Mouse (Mus musculus) heart, adult 2 months (tissue): Measurements from ENCODE around the gene Ankrd66. TPM values are rescaled to one million over a fixed set of nuclear protein-coding genes. Genes with fewer than 3 reads are reported as not detected.

Source experiments
- DNase-seq, 2 experiments: peaks; one replicate each; pipeline ENCODE4 v3.0.0; 2021
- H3K27ac ChIP-seq: fragments of 200-600 bp; 2 replicates; pipeline ENCODE4 v1.8.1; 2022
- H3K27me3 ChIP-seq: fragments of 200-500 bp; 2 replicates; pipeline ENCODE4 v1.6.1; 2012; ENCODE audit warnings: mild to moderate bottlenecking, low read length, inconsistent platforms, mixed read lengths; ENCODE audit not compliant: control insufficient read depth, insufficient read depth
- H3K36me3 ChIP-seq: fragments of 200-500 bp; 2 replicates; pipeline ENCODE4 v1.6.1; 2012; ENCODE audit warnings: low read length, inconsistent platforms; ENCODE audit not compliant: control insufficient read depth, insufficient read depth
- H3K4me1 ChIP-seq: fragments of 200-500 bp; 2 replicates; pipeline ENCODE4 v1.6.1; 2011; ENCODE audit warnings: low read length; ENCODE audit not compliant: control insufficient read depth, insufficient read depth
- H3K4me3 ChIP-seq: fragments of 200-600 bp; 2 replicates; pipeline ENCODE4 v1.8.1; 2022
- H3K79me2 ChIP-seq: fragments of 200-500 bp; replicated peaks from 2 replicates; pipeline ENCODE4 v1.6.1; 2012; ENCODE audit warnings: mild to moderate bottlenecking, inconsistent platforms, low read length, moderate library complexity, mixed read lengths; ENCODE audit not compliant: control insufficient read depth, insufficient read depth
- H3K9ac ChIP-seq: fragments of 200-500 bp; 2 replicates; pipeline ENCODE4 v1.6.1; 2012; ENCODE audit warnings: low read depth, mild to moderate bottlenecking, control low read depth, inconsistent platforms, low read length, mixed read lengths
- CTCF ChIP-seq: fragments of 200-600 bp; IDR thresholded peaks from 2 replicates; pipeline ENCODE4 v1.8.1; 2022; ENCODE audit warnings: antibody characterized with exemption, mild to moderate bottlenecking, moderate library complexity
- EP300 ChIP-seq: fragments of 200-500 bp; IDR thresholded peaks from 2 replicates; pipeline ENCODE4 v1.6.1; 2011; ENCODE audit warnings: low read depth, low read length, control low read depth; ENCODE audit not compliant: insufficient read depth
- POLR2A ChIP-seq: fragments of 200-500 bp; IDR thresholded peaks from 2 replicates; pipeline ENCODE4 v1.6.1; 2011; ENCODE audit warnings: mild to moderate bottlenecking, low read depth, low read length, control low read depth; ENCODE audit not compliant: insufficient read depth
- WGBS: fragments of 180-500 bp; shearing (Covaris S2); methylation state at CpG from one replicate; pipeline ENCODE4 v1.1.7; 2018; 5-methylcytosine and 5-hydroxymethylcytosine counted together
- intact Hi-C: fragments of 180-260 bp; cut with DNase I; formaldehyde crosslinking; loops from one replicate; pipeline ENCODE4 v1.15.1; 2025
- polyA plus RNA-seq: library from polyadenylated mRNA; depleted of rRNA; stranded (reverse); fragments of >200 nt; gene quantifications from 2 replicates; pipeline ENCODE4 v1.2.3, GENCODE M21; 2012
- total RNA-seq, 2 experiments: library from RNA; stranded (reverse); gene quantifications; 2 replicates each; pipeline ENCODE4 v1.2.3; 2021

The Ankrd66 gene
- total and polyA plus RNA-seq, 3 experiments = 0.25 TPM; not detected in 2

GRCm38 (mm10) chr17:43563192-43563987 is 20.0 kb upstream of the Ankrd66 start:
- TF ChIP-seq POLR2A (no peak), CTCF (no peak), EP300 (no peak)
- H3K9ac ChIP-seq = no peak overlapping the region
- WGBS = 91% methylated on average over 7 of the region's 7 CpGs
- no peak overlapping the region for H3K27ac ChIP-seq
- H3K27me3 ChIP-seq = no peaks in the 10 kb centered on the region
- H3K79me2 ChIP-seq = no peaks in the 10 kb centered on the region
- DNase-seq = no peak
- intact Hi-C loops = no loop called here
- no peak overlapping the region for H3K4me3 ChIP-seq
- H3K36me3 ChIP-seq = no peaks in the 10 kb centered on the region
- H3K4me1 ChIP-seq = no peaks in the 10 kb centered on the region

GRCm38 (mm10) chr17:43558678-43559077 is 15.2 kb upstream of the Ankrd66 start:
- TF ChIP-seq CTCF (no peak), POLR2A (no peak), EP300 (no peak)

DNA sequence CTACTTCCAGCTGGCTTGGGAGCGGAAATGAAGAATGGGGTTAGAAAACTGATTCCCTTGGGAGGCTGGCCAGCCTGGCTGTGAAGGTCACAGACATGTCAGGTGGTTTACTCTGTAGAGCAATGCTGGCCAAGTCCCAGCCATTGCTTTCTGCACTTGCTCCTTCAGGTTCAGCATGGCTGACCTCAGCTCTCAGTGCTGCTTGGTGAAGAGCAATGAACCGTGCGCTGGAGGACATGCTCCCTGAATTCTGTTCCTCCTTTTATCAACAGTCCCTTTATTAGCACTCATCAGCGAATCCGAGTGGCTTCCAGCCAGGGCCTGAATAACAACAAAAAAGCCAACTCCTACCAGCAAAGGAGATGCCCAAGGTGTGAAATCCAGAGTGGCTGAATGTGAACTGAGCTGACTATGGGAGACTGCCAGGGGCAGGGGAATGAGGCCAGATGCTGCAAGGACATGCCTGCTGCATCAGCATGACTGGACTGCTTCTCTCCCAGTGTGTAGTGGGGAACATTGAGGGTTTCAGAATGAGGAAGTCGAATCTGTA is 14.2 kb upstream of the Ankrd66 start:
- intact Hi-C loops = no loop called here

More at GRCm38 (mm10) chr17:43558678-43559077, 15.2 kb upstream of the Ankrd66 start:
- Histone ChIP-seq H3K4me1 (peaks cover 3% of the 10 kb centered on the region), H3K27ac (no peak overlapping the region), H3K4me3 (no peak overlapping the region), H3K79me2 (no peaks in the 10 kb centered on the region), H3K27me3 (no peaks in the 10 kb centered on the region), H3K36me3 (no peaks in the 10 kb centered on the region), H3K9ac (no peak overlapping the region)
- 90% methylated on average over 3 of the region's 3 CpGs for WGBS
- intact Hi-C loops = no loop called here
- DNase-seq = no peak

DNA sequence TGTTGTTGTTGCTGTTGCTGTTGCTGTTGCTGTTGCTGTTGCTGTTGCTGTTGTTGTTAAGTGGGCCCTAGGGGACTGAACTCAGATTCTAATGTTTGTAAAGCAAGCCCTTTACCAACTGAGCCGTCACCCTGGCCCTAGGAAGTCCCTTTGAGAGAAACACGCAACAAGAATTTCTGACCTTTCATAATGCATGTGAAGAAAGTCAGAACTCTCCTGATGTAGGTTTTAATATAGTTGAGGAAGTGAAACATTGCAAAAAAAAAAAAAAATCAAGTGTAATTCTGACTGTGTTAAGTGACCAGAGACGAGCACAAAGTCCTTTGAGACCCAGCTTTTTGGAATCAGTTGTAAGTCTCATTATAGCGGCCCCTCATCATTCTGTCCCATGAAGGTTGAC is 13.7 kb upstream of the Ankrd66 start:
- no peak for TF ChIP-seq POLR2A
- TF ChIP-seq CTCF = no peak
- no peak for TF ChIP-seq EP300
- intact Hi-C loops = no loop called here
- 60% methylated on average over 4 of the region's 4 CpGs for WGBS

More for the DNA sequence above, 14.2 kb upstream of the Ankrd66 start:
- no peak overlapping the region for H3K9ac ChIP-seq
- peak; percentile 50 to 70 for DNase-seq
- no peak overlapping the region for H3K4me3 ChIP-seq
- H3K36me3 ChIP-seq = no peaks in the 10 kb centered on the region
- no peaks in the 10 kb centered on the region for H3K27me3 ChIP-seq
- H3K79me2 ChIP-seq = no peaks in the 10 kb centered on the region
- WGBS = 42% methylated on average over 6 of the region's 6 CpGs
- TF ChIP-seq EP300 = 0 out of 2 replicates have a peak, but pooled peaks have one; percentile 1
- no peak for TF ChIP-seq CTCF
- no peak overlapping the region for H3K27ac ChIP-seq
- H3K4me1 ChIP-seq = peaks cover 3% of the 10 kb centered on the region

GRCm38 (mm10) chr17:43554516-43555403 is 11.3 kb upstream of the Ankrd66 start:
- no peaks in the 10 kb centered on the region for H3K27me3 ChIP-seq
- intact Hi-C loops = no loop called here
- H3K4me1 ChIP-seq = peaks cover 3% of the 10 kb centered on the region
- no peaks in the 10 kb centered on the region for H3K36me3 ChIP-seq
- no peak overlapping the region for H3K27ac ChIP-seq
- 28% methylated on average over 12 of the region's 12 CpGs for WGBS
- H3K4me3 ChIP-seq = no peak overlapping the region
- DNase-seq = peak in 1 of 2 experiments; percentile 28
- no peak for TF ChIP-seq CTCF
- TF ChIP-seq POLR2A = peak; percentile 46; the same call in 1 of the 2 replicates
- TF ChIP-seq EP300 = peak; percentile 90
- no peak overlapping the region for H3K9ac ChIP-seq
- no peaks in the 10 kb centered on the region for H3K79me2 ChIP-seq

More for the DNA sequence above, 13.7 kb upstream of the Ankrd66 start:
- Histone ChIP-seq H3K27me3 (no peaks in the 10 kb centered on the region), H3K27ac (no peak overlapping the region), H3K36me3 (no peaks in the 10 kb centered on the region), H3K9ac (no peak overlapping the region), H3K4me1 (peaks cover 3% of the 10 kb centered on the region), H3K4me3 (no peak overlapping the region), H3K79me2 (no peaks in the 10 kb centered on the region)
- no peak for DNase-seq
